Mouse (Mus musculus) liver, postnatal 0 days (tissue): ENCODE measurements around the gene Sec63. TPM values are rescaled to one million over a fixed set of nuclear protein-coding genes. Genes with fewer than 3 reads are reported as not detected.
A peak's percentile ranks its signal among the peaks of the same experiment; 100 is the strongest.

Experiments used
- ATAC-seq: fragments of 200-750 bp; cut with Nextera tagmentation; 2 replicates; pipeline ENCODE4 v1.8.0; 2017; ENCODE audit warnings: mild to moderate bottlenecking, moderate library complexity
- DNase-seq: peaks from one replicate; pipeline ENCODE4 v3.0.0-alpha.2; 2016
- H3K27ac ChIP-seq: fragments of 300-500 bp; sonication (generic); 2 replicates; pipeline ENCODE4 v1.5.1; 2014; ENCODE audit warnings: antibody characterized with exemption, moderate library complexity, mild to moderate bottlenecking, low read depth
- H3K27me3 ChIP-seq: fragments of 300-500 bp; sonication (generic); 2 replicates; pipeline ENCODE4 v1.6.1; 2014; ENCODE audit warnings: low read length, control low read depth, mixed read lengths; ENCODE audit not compliant: insufficient read depth
- H3K36me3 ChIP-seq: fragments of 300-500 bp; sonication (generic); replicated peaks from 2 replicates; pipeline ENCODE4 v1.6.1; 2014; ENCODE audit warnings: mild to moderate bottlenecking, control low read depth, low read length, moderate library complexity, mixed read lengths; ENCODE audit not compliant: insufficient read depth
- H3K4me1 ChIP-seq: fragments of 300-500 bp; sonication (generic); 2 replicates; pipeline ENCODE4 v1.6.1; 2014; ENCODE audit warnings: antibody characterized with exemption, mild to moderate bottlenecking, control low read depth; ENCODE audit not compliant: insufficient read depth
- H3K4me2 ChIP-seq: fragments of 300-500 bp; sonication (generic); 2 replicates; pipeline ENCODE4 v1.6.1; 2014; ENCODE audit warnings: low read depth, mild to moderate bottlenecking, low read length, moderate library complexity, mixed read lengths
- H3K4me3 ChIP-seq: fragments of 300-500 bp; sonication (generic); 2 replicates; pipeline ENCODE4 v1.5.1; 2014; ENCODE audit warnings: low read depth, low read length
- H3K9ac ChIP-seq: fragments of 300-500 bp; sonication (generic); replicated peaks from 2 replicates; pipeline ENCODE4 v1.6.1; 2014; ENCODE audit warnings: mild to moderate bottlenecking, moderate library complexity
- H3K9me3 ChIP-seq: fragments of 300-500 bp; sonication (generic); 2 replicates; pipeline ENCODE4 v1.6.1; 2016; ENCODE audit warnings: mild to moderate bottlenecking, control low read depth, low read length, mixed read lengths
- CTCF ChIP-seq: sonication (generic); IDR thresholded peaks from 2 replicates; pipeline ENCODE4 v1.5.1; 2016; ENCODE audit warnings: antibody characterized with exemption, low read depth
- EP300 ChIP-seq: IDR thresholded peaks from 2 replicates; pipeline ENCODE4 v1.6.1; 2016; ENCODE audit warnings: antibody characterized with exemption, low read depth, mild to moderate bottlenecking
- WGBS: fragments of 180-500 bp; shearing (Covaris S2); extraction: QIAGEN DNeasy Blood & Tissue Kit; methylation state at CpG from one replicate; pipeline ENCODE4 v1.1.7; 2014; ENCODE audit not compliant: insufficient replicate concordance; 5-methylcytosine and 5-hydroxymethylcytosine counted together
- polyA plus RNA-seq: library from polyadenylated mRNA; unstranded; fragments of >200 nt; fragmentation: Nextera tagmentation; extraction: Ambion mirVana; gene quantifications from 2 replicates; pipeline ENCODE4 v1.2.1, GENCODE M21; 2015

Sec63 gene
- polyA plus RNA-seq, 1 experiment from 2014 or later, result 14.0 TPM

- no peak overlapping the region for H3K4me3 ChIP-seq
- peaks cover 39% of the 10 kb centered on the region for H3K36me3 ChIP-seq
- H3K4me2 ChIP-seq, result no peak overlapping the region
- no peaks in the 10 kb centered on the region for H3K9me3 ChIP-seq
- no peak overlapping the region for H3K9ac ChIP-seq
- no peak overlapping the region for H3K27ac ChIP-seq
- WGBS, result 84% methylated on average over 4 of the region's 4 CpGs
- H3K27me3 ChIP-seq, result no peaks in the 10 kb centered on the region
- DNase-seq (no peak), ATAC-seq (no peak)
- no peak for TF ChIP-seq EP300
- TF ChIP-seq CTCF, result no peak
- no peaks in the 10 kb centered on the region for H3K4me1 ChIP-seq
Measured at GRCm38 (mm10) chr10:42833871-42834727, 72.8 kb downstream of the Sec63 start.

GRCm38 (mm10) chr10:42838106-42838505 lies 76.8 kb downstream of the Sec63 start:
- no peak for ATAC-seq
- H3K27me3 ChIP-seq, result no peaks in the 10 kb centered on the region
- H3K27ac ChIP-seq, result no peak overlapping the region
- H3K9me3 ChIP-seq, result no peaks in the 10 kb centered on the region
- TF ChIP-seq EP300 (no peak), CTCF (no peak)
- 81% methylated on average over 4 of the region's 4 CpGs for WGBS
- H3K4me1 ChIP-seq, result no peaks in the 10 kb centered on the region
- H3K4me3 ChIP-seq, result no peak overlapping the region
- no peak for DNase-seq
- H3K4me2 ChIP-seq, result no peak overlapping the region
- H3K36me3 ChIP-seq, result peaks cover 13% of the 10 kb centered on the region
- H3K9ac ChIP-seq, result no peak overlapping the region

- no peaks in the 10 kb centered on the region for H3K27me3 ChIP-seq
- 73% methylated on average over 2 of the region's 2 CpGs for WGBS
- H3K4me1 ChIP-seq, result no peaks in the 10 kb centered on the region
- H3K27ac ChIP-seq, result no peak overlapping the region
- TF ChIP-seq EP300 (no peak), CTCF (no peak)
- no peak overlapping the region for H3K4me3 ChIP-seq
- no peak for DNase-seq
- H3K9ac ChIP-seq, result no peak overlapping the region
- H3K36me3 ChIP-seq, result peaks cover 9% of the 10 kb centered on the region; the same call in 1 of the 2 replicates
- H3K4me2 ChIP-seq, result no peak overlapping the region
- no peaks in the 10 kb centered on the region for H3K9me3 ChIP-seq
- ATAC-seq, result no peak
Measured at GRCm38 (mm10) chr10:42838736-42839135, 77.4 kb downstream of the Sec63 start.

- Histone ChIP-seq H3K4me2 (no peak overlapping the region), H3K27ac (no peak overlapping the region), H3K9me3 (no peaks in the 10 kb centered on the region), H3K9ac (no peak overlapping the region), H3K4me3 (no peak overlapping the region), H3K27me3 (no peaks in the 10 kb centered on the region), H3K4me1 (no peaks in the 10 kb centered on the region), H3K36me3 (no peaks in the 10 kb centered on the region)
- ATAC-seq (no peak), DNase-seq (no peak)
- 90% methylated on average over 11 of the region's 11 CpGs for WGBS
- TF ChIP-seq CTCF (0 out of 2 replicates have a peak, but pooled peaks have one; percentile 20), EP300 (no peak)
Measured at GRCm38 (mm10) chr10:42840036-42840435, 78.7 kb downstream of the Sec63 start.

- DNase-seq (peak; percentile 52), ATAC-seq (peak; percentile 15; the same call in 1 of the 2 replicates)
- WGBS, result 57% methylated on average over 16 of the region's 16 CpGs
- TF ChIP-seq EP300 (no peak), CTCF (peak; percentile 62)
- H3K9me3 ChIP-seq, result no peaks in the 10 kb centered on the region
- no peak overlapping the region for H3K9ac ChIP-seq
- no peak overlapping the region for H3K4me2 ChIP-seq
- H3K27ac ChIP-seq, result no peak overlapping the region
- no peaks in the 10 kb centered on the region for H3K27me3 ChIP-seq
- H3K36me3 ChIP-seq, result no peaks in the 10 kb centered on the region
- H3K4me3 ChIP-seq, result no peak overlapping the region
- H3K4me1 ChIP-seq, result no peaks in the 10 kb centered on the region
Measured at GRCm38 (mm10) chr10:42841531-42842195, 80.4 kb downstream of the Sec63 start.

GRCm38 (mm10) chr10:42842358-42842757 lies 81.1 kb downstream of the Sec63 start:
- H3K4me2 ChIP-seq, result no peak overlapping the region
- H3K4me3 ChIP-seq, result no peak overlapping the region
- no peaks in the 10 kb centered on the region for H3K4me1 ChIP-seq
- WGBS, result 16% methylated on average over 9 of the region's 9 CpGs
- no peak overlapping the region for H3K27ac ChIP-seq
- no peaks in the 10 kb centered on the region for H3K9me3 ChIP-seq
- H3K9ac ChIP-seq, result no peak overlapping the region
- H3K36me3 ChIP-seq, result no peaks in the 10 kb centered on the region
- ATAC-seq, result no peak
- TF ChIP-seq EP300 (no peak), CTCF (peak; percentile 92)
- DNase-seq, result peak; percentile 80
- H3K27me3 ChIP-seq, result no peaks in the 10 kb centered on the region
